Mouse (Mus musculus) CH12.LX (cell line): ENCODE results near the gene Gm21981. TPM values are rescaled to one million over a fixed set of nuclear protein-coding genes. Genes with fewer than 3 reads are reported as not detected.

ENCODE experiments used
- DNase-seq: peaks from one replicate; pipeline ENCODE4 v3.0.0-alpha.2; 2013; ENCODE audit errors: extremely low read depth
- H3K27ac ChIP-seq: 2 replicates; pipeline ENCODE4 v1.5.1; 2012; ENCODE audit warnings: low read depth, mild to moderate bottlenecking, control low read depth, moderate library complexity; ENCODE audit not compliant: insufficient read depth
- H3K27me3 ChIP-seq: replicated peaks from 2 replicates; pipeline ENCODE3; 2012; ENCODE audit warnings: inconsistent platforms
- H3K36me3 ChIP-seq, 2 experiments: replicated peaks in 1 of 2; 2 replicates each; pipeline versions ENCODE3 to v1.6.1; 2012; ENCODE audit warnings: inconsistent platforms in 1 of 2, low read length in 1 of 2, mild to moderate bottlenecking in 1 of 2, mixed read lengths in 1 of 2, moderate library complexity in 1 of 2; ENCODE audit not compliant: control insufficient read depth in 1 of 2, insufficient read depth in 1 of 2
- H3K4me1 ChIP-seq, 2 experiments: 2 replicates each; pipeline ENCODE4 v1.6.1; 2012; ENCODE audit warnings: inconsistent platforms in 1 of 2, moderate library complexity in 1 of 2; ENCODE audit not compliant: insufficient read depth in 2 of 2, control insufficient read depth in 1 of 2
- H3K4me2 ChIP-seq: 2 replicates; pipeline ENCODE4 v1.6.1; 2012; ENCODE audit warnings: low read depth, mild to moderate bottlenecking, control low read depth; ENCODE audit not compliant: poor library complexity, insufficient read depth, severe bottlenecking
- H3K4me3 ChIP-seq, 3 experiments: fragments of 150-350 bp in 1 of 3; sonication (generic) in 1 of 3; replicated peaks in 1 of 3; 2 replicates each; pipeline versions ENCODE3 to v1.5.1; 2011 to 2012; ENCODE audit warnings: low read depth in 2 of 3, low read length in 2 of 3, mild to moderate bottlenecking in 2 of 3, moderate library complexity in 2 of 3, control low read depth in 1 of 3, improper control_type of control experiment in 1 of 3, inconsistent platforms in 1 of 3, mixed read lengths in 1 of 3; ENCODE audit not compliant: poor library complexity in 1 of 3
- H3K79me2 ChIP-seq: replicated peaks from 2 replicates; pipeline ENCODE4 v1.6.1; 2012; ENCODE audit warnings: mild to moderate bottlenecking, moderate library complexity; ENCODE audit not compliant: control insufficient read depth, poor library complexity, insufficient read depth, severe bottlenecking; ENCODE audit errors: extremely low read depth
- H3K9ac ChIP-seq: 2 replicates; pipeline ENCODE4 v1.6.1; 2012; ENCODE audit warnings: low read depth, mild to moderate bottlenecking, control low read depth, moderate library complexity; ENCODE audit not compliant: insufficient read depth
- H3K9me3 ChIP-seq: replicated peaks from 2 replicates; pipeline ENCODE3; 2012; ENCODE audit warnings: low read length, inconsistent platforms, mixed read lengths
- CHD2 ChIP-seq: IDR thresholded peaks from 2 replicates; pipeline ENCODE4 v1.6.1; 2011; ENCODE audit warnings: low read length, improper control_type of control experiment
- CTCF ChIP-seq, 2 experiments: IDR thresholded peaks in 1 of 2; conservative IDR thresholded peaks in 1 of 2; 2 replicates each; pipeline ENCODE4 v1.5.1; 2011 to 2012; ENCODE audit warnings: low read depth in 2 of 2, low read length in 2 of 2, improper control_type of control experiment in 1 of 2, inconsistent platforms in 1 of 2, mild to moderate bottlenecking in 1 of 2, moderate library complexity in 1 of 2
- ELF1 ChIP-seq: IDR thresholded peaks from 2 replicates; pipeline ENCODE4 v1.6.1; 2014; ENCODE audit warnings: low read depth, mild to moderate bottlenecking, inconsistent platforms, low read length, improper control_type of control experiment
- EP300 ChIP-seq: IDR thresholded peaks from 2 replicates; pipeline ENCODE4 v1.6.1; 2011; ENCODE audit warnings: low read length, improper control_type of control experiment
- ETS1 ChIP-seq: conservative IDR thresholded peaks from 2 replicates; pipeline ENCODE4 v1.6.1; 2012; ENCODE audit warnings: low read depth, mild to moderate bottlenecking, inconsistent platforms, low read length, improper control_type of control experiment, moderate library complexity
- HCFC1 ChIP-seq: IDR thresholded peaks from 2 replicates; pipeline ENCODE4 v1.6.1; 2012; ENCODE audit warnings: low read depth, mild to moderate bottlenecking, inconsistent platforms, low read length, improper control_type of control experiment
- MAFK ChIP-seq: IDR thresholded peaks from 2 replicates; pipeline ENCODE4 v1.6.1; 2011; ENCODE audit warnings: low read length, improper control_type of control experiment; ENCODE audit not compliant: insufficient replicate concordance
- MAX ChIP-seq: IDR thresholded peaks from 2 replicates; pipeline ENCODE4 v1.6.1; 2011; ENCODE audit warnings: low read length, improper control_type of control experiment
- MAZ ChIP-seq: IDR thresholded peaks from 2 replicates; pipeline ENCODE4 v1.6.1; 2012; ENCODE audit warnings: low read depth, mild to moderate bottlenecking, inconsistent platforms, low read length, improper control_type of control experiment, moderate library complexity
- MEF2A ChIP-seq: IDR thresholded peaks from 2 replicates; pipeline ENCODE4 v1.6.1; 2014; ENCODE audit warnings: low read depth, mild to moderate bottlenecking, inconsistent platforms, low read length, improper control_type of control experiment, borderline replicate concordance
- MXI1 ChIP-seq: IDR thresholded peaks from 2 replicates; pipeline ENCODE4 v1.6.1; 2011; ENCODE audit warnings: mild to moderate bottlenecking, low read depth, low read length, improper control_type of control experiment
- MYC ChIP-seq: IDR thresholded peaks from 2 replicates; pipeline ENCODE4 v1.6.1; 2011; ENCODE audit warnings: low read depth, mild to moderate bottlenecking, improper control_type of control experiment, low read length
- RAD21 ChIP-seq: IDR thresholded peaks from 2 replicates; pipeline ENCODE4 v1.6.1; 2011; ENCODE audit warnings: low read depth, mild to moderate bottlenecking, low read length, improper control_type of control experiment, moderate library complexity
- SIN3A ChIP-seq: IDR thresholded peaks from 2 replicates; pipeline ENCODE4 v1.6.1; 2012; ENCODE audit warnings: low read length, improper control_type of control experiment, inconsistent platforms
- SMC3 ChIP-seq: IDR thresholded peaks from 2 replicates; pipeline ENCODE4 v1.6.1; 2011; ENCODE audit warnings: low read depth, low read length, improper control_type of control experiment
- TBP ChIP-seq: conservative IDR thresholded peaks from 2 replicates; pipeline ENCODE4 v1.6.1; 2011; ENCODE audit warnings: low read depth, low read length, improper control_type of control experiment
- TCF12 ChIP-seq: IDR thresholded peaks from 2 replicates; pipeline ENCODE4 v1.6.1; 2014; ENCODE audit warnings: low read depth, mild to moderate bottlenecking, inconsistent platforms, low read length, improper control_type of control experiment
- UBTF ChIP-seq: IDR thresholded peaks from 2 replicates; pipeline ENCODE4 v1.6.1; 2012; ENCODE audit warnings: low read depth, mild to moderate bottlenecking, inconsistent platforms, low read length, improper control_type of control experiment, moderate library complexity
- ZKSCAN1 ChIP-seq: IDR thresholded peaks from 2 replicates; pipeline ENCODE4 v1.6.1; 2012; ENCODE audit warnings: low read depth, inconsistent platforms, low read length, improper control_type of control experiment, borderline replicate concordance
- ZNF384 ChIP-seq: IDR thresholded peaks from 2 replicates; pipeline ENCODE4 v1.6.1; 2012; ENCODE audit warnings: low read depth, low read length, improper control_type of control experiment, inconsistent platforms
- dilution Hi-C: fragments of 300-500 bp; cut with MboI; formaldehyde crosslinking; loops from 2 replicates; pipeline ENCODE4 v1.14.3; 2020; ENCODE audit warnings: low sequenced_read_pairs; ENCODE audit not compliant: extremely low pct_unique_long_range_greater_than_20kb, extremely low pct_ligation_motif_present
- in situ Hi-C: fragments of 300-500 bp; cut with MboI; formaldehyde crosslinking; loops from 3 replicates; pipeline ENCODE4 v1.14.3; 2019; ENCODE audit warnings: low sequenced_read_pairs, low pct_ligation_motif_present, low pct_unique_long_range_greater_than_20kb, mixed read lengths
- polyA plus RNA-seq: library from polyadenylated mRNA; unstranded; fragments of >175 nt; gene quantifications from 2 replicates; pipeline ENCODE4 v1.2.1, GENCODE M21; 2012; ENCODE audit warnings: low read depth; ENCODE audit not compliant: insufficient read length
- total RNA-seq, 2 experiments: library from RNA; depleted of rRNA; stranded (reverse); fragments of 300-350 nt in 1 of 2; fragments of >200 nt in 1 of 2; gene quantifications; 2 replicates each; pipeline ENCODE4 v1.2.3; 2012 to 2014

Gm21981 gene
- total and polyA plus RNA-seq, 3 experiments, result 0.11 to 0.59 TPM; not detected in 1

- TF ChIP-seq RAD21, result peak; percentile 64
- no peak for TF ChIP-seq MYC
- TF ChIP-seq UBTF, result no peak
- TF ChIP-seq SMC3, result peak; percentile 78
- TF ChIP-seq MXI1, result no peak
- TF ChIP-seq CTCF (conservative IDR thresholded peaks at IDR 0.05 in 1 of 2, IDR thresholded peaks at IDR 0.05 in 1 of 2; ENCODE audit: low read depth in 2 of 2, low read length in 2 of 2), result peak; percentile 80 to 83
- TF ChIP-seq TCF12, result no peak
- no peak for TF ChIP-seq ZNF384
- no peak overlapping the region for H3K4me3 ChIP-seq
- peaks cover 35 to 71% of the 10 kb centered on the region in 2 experiments for H3K36me3 ChIP-seq
- in situ Hi-C loops (no loop called here), dilution Hi-C loops (no loop called here)
- no peaks in the 10 kb centered on the region for H3K9me3 ChIP-seq
- DNase-seq, result peak; percentile 40
- no peak overlapping the region for H3K27ac ChIP-seq
- no peak overlapping the region for H3K4me2 ChIP-seq
- H3K79me2 ChIP-seq, result no peaks in the 10 kb centered on the region
- no peak overlapping the region for H3K9ac ChIP-seq
- H3K4me1 ChIP-seq, result peaks cover 0 to 13% of the 10 kb centered on the region in 2 experiments; a peak in 2 of 4 replicates
- H3K27me3 ChIP-seq, result no peaks in the 10 kb centered on the region
These were observed 17.7 kb downstream of the Gm21981 start for GRCm38 (mm10) chr17:47676581-47676980.

GRCm38 (mm10) chr17:47672311-47673111 lies 21.7 kb downstream of the Gm21981 start:
- H3K4me1 ChIP-seq, result peaks cover 0 to 16% of the 10 kb centered on the region in 2 experiments; a peak in 2 of 4 replicates
- no peak overlapping the region for H3K27ac ChIP-seq
- dilution Hi-C loops (no loop called here), in situ Hi-C loops (no loop called here)
- H3K4me3 ChIP-seq, result no peak overlapping the region
- H3K79me2 ChIP-seq, result no peaks in the 10 kb centered on the region
- no peak for TF ChIP-seq MAZ
- no peak for TF ChIP-seq HCFC1
- TF ChIP-seq RAD21, result no peak
- TF ChIP-seq MAX, result no peak
- no peak for TF ChIP-seq ELF1
- TF ChIP-seq SIN3A, result no peak
- no peak for TF ChIP-seq CHD2
- TF ChIP-seq ZKSCAN1, result no peak
- TF ChIP-seq MEF2A, result no peak
- TF ChIP-seq ZNF384, result no peak
- TF ChIP-seq MYC, result no peak
- no peak for TF ChIP-seq MAFK
- TF ChIP-seq EP300, result no peak
- no peak for TF ChIP-seq ETS1
- TF ChIP-seq TBP, result no peak
- DNase-seq, result no peak
- peaks cover 17 to 39% of the 10 kb centered on the region in 2 experiments for H3K36me3 ChIP-seq
- H3K9me3 ChIP-seq, result no peaks in the 10 kb centered on the region
- no peak overlapping the region for H3K9ac ChIP-seq
- no peaks in the 10 kb centered on the region for H3K27me3 ChIP-seq
- no peak overlapping the region for H3K4me2 ChIP-seq
